Mouse (Mus musculus) erythroblast, embryonic 14.5 days (primary cell): ENCODE results near the gene Erp27.

Experiments
- GATA1 ChIP-seq: IDR thresholded peaks from 2 replicates; pipeline ENCODE4 v1.6.1; 2012; ENCODE audit warnings: low read length, inconsistent platforms, mixed read lengths
- TAL1 ChIP-seq: IDR thresholded peaks from 3 replicates; pipeline ENCODE4 v1.6.1; 2012; ENCODE audit warnings: low read length, inconsistent platforms, mixed read lengths

DNA sequence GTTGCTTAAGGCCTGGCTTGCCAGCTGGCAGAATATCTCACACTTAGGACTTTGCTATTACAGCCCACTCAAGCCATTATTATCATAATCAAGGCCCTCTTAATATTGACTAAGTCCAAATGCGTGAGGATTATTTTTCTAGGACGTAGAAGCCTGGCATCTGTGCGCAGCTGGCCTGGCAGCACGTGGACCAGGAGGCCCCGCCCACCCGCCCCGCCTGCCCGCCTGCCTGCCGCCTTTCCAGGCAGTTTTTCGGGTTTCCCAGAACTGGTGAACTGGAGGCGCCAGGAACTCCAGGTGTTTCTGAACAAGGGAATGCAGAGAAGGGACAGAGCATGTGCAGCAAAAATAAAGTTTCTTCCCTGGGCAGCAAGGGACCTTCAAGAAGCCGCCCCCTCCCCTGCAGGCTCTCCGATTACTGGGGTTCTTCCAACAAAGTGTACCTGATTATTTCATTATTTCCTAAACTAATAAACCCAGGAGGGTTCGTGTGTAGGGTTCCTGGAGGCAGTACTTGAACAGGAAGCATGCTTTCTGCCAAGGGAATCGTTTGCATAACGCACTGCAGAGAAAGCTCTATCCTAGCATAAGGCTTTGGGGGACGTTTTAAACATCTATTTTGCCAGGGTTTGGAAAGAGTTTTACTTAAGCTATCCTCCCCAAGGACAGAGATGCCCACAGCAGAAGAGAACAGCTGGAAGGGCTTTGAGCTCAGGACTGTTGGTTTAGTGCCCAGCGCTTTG, 8.4 kb downstream of the Erp27 start:
- TF ChIP-seq GATA1 (no peak), TAL1 (no peak)
